Mouse (Mus musculus): ENCODE measurements at regions not wholly inside any gene's neighbourhood (a gene's known extent, or its start where the extent isn't known, plus 50 kb on each side); places are given as distances from the start of the nearest gene placed in this dataset.

DNA sequence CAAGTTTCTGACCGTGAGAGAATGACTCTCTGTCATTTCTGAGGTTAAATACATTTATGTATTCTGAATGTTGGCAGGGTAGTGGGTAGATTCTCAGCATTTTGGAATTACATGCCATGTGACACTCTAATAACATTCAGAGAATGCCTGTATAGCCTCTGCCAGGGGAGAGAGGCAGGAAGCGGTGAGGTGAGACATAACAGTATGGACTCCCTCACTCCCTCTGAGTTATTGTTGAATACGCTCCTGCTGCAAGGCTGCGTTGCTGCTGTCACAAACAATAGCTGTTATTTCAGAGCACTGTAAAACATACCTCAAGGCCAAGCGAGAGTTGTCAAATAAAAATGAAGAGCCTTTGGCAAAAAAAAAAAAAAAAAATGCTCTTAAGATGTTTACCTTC, 477.9 kb downstream of the Klf12 start:
- DNase-seq (ENCODE audit: low spot score in 2 of 2) = no peak

DNA sequence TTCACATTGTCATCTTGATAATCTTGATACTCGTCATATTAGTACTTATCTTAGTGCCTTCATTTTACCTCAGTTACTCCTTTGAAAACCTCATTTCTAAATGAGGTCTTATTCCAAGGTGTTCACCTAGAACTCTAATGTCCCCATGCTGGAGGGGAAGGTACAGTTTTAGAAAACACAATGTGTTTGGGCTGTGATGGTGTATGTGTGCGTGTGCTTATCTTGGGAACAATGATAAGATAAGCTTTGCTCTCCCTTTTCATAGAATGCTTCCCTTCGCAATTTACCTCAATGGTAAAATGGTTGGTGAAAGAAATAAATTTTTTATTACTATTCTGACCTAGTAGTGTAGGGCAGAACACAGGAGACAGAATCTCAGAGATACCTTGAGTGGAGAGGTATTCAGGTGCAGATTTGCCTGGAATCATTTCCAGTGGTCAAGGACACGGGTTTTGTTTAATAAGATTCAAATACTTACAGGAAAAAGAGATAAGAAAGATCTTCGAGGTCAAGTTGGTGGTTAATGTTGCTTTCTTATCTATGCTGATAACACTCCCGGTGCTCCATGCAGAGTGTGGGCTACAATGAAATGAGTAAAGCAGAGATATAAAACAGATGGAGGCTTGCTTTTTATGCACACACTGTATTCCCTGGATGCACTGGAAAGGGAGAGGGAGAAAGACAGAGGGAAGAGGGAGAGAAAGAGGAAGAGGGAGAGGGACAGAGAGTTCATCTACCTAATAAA, 471.6 kb downstream of the Klf12 start:
- DNase-seq (ENCODE audit: low spot score in 2 of 2) = no peak

All from left cerebral cortex, adult 9 months (tissue).